Mouse (Mus musculus) kidney, postnatal 10 days (tissue): ENCODE measurements around the gene Cfap45.
A peak's percentile ranks its signal among the peaks of the same experiment; 100 is the strongest.

Experiments
- DNase-seq: peaks from one replicate; pipeline ENCODE4 v3.0.0; 2021; ENCODE audit warnings: mixed read lengths

Gene Cfap45

GRCm38 (mm10) chr1:172563465-172563828 is 42.8 kb downstream of the Cfap45 start:
- no peak for DNase-seq

GRCm38 (mm10) chr1:172566131-172566530 is 45.5 kb downstream of the Cfap45 start:
- no peak for DNase-seq

- no peak for DNase-seq
These were observed 47.2 kb downstream of the Cfap45 start for GRCm38 (mm10) chr1:172567758-172568157.

GRCm38 (mm10) chr1:172580116-172580515 is 59.5 kb downstream of the Cfap45 start:
- no peak for DNase-seq

- DNase-seq: no peak
These were observed 61.8 kb downstream of the Cfap45 start for GRCm38 (mm10) chr1:172582436-172582835.

- no peak for DNase-seq
These were observed 63.7 kb downstream of the Cfap45 start for GRCm38 (mm10) chr1:172584271-172584670.

- DNase-seq: no peak
These were observed 64.4 kb downstream of the Cfap45 start for GRCm38 (mm10) chr1:172585026-172585425.

GRCm38 (mm10) chr1:172585612-172586567 is 65.3 kb downstream of the Cfap45 start:
- no peak for DNase-seq

- DNase-seq: peak; percentile 44
These were observed 69.8 kb downstream of the Cfap45 start, which contains the start of gene Slamf8 for GRCm38 (mm10) chr1:172590385-172590784. Gene Slamf8 (minus strand): TSS chr1:172590568.

GRCm38 (mm10) chr1:172593321-172593720 is 72.7 kb downstream of the Cfap45 start:
- DNase-seq: no peak

GRCm38 (mm10) chr1:172593956-172594355 is 73.4 kb downstream of the Cfap45 start:
- no peak for DNase-seq

- peak; percentile 67 for DNase-seq
These were observed 73.9 kb downstream of the Cfap45 start for GRCm38 (mm10) chr1:172594495-172594894.
